Mouse (Mus musculus): ENCODE measurements around the gene Ppm1j. TPM values are rescaled to one million over a fixed set of nuclear protein-coding genes. Genes with fewer than 3 reads are reported as not detected.

The Ppm1j gene
- polyA plus RNA-seq, 1 experiment from 2014 or later: 1.3 TPM

- H3K27me3 ChIP-seq (ENCODE audit: control insufficient read depth, insufficient read depth, low read length): peaks cover 11% of the 10 kb centered on the region; the same call in 1 of the 2 replicates
- H3K27ac ChIP-seq: no peak overlapping the region
- H3K4me1 ChIP-seq (replicated peaks; ENCODE audit: control insufficient read depth, insufficient read depth, low read length): peaks cover 17% of the 10 kb centered on the region; the same call in 1 of the 2 replicates
- H3K4me3 ChIP-seq (replicated peaks; ENCODE audit: low read length): peak overlapping the region; percentile 52
- no peaks in the 10 kb centered on the region for H3K9me3 ChIP-seq (ENCODE audit: control insufficient read depth, low read length)
- no peak for DNase-seq (ENCODE audit: low spot score)
- H3K4me2 ChIP-seq (replicated peaks): peak overlapping the region; percentile 94
- no peaks in the 10 kb centered on the region for H3K36me3 ChIP-seq (replicated peaks; ENCODE audit: control insufficient read depth, insufficient read depth)
- 33% methylated on average over 13 of the region's 13 CpGs for WGBS
- H3K9ac ChIP-seq: peak overlapping the region; percentile 39; the same call in 1 of the 2 replicates
- ATAC-seq (ENCODE audit: low FRiP score): no peak
Measured at GRCm38 (mm10) chr3:104789822-104790221, 9.0 kb downstream of the Ppm1j start.

- no peaks in the 10 kb centered on the region for H3K36me3 ChIP-seq (replicated peaks; ENCODE audit: control insufficient read depth, insufficient read depth)
- H3K27me3 ChIP-seq (ENCODE audit: control insufficient read depth, insufficient read depth, low read length): 0 out of 2 replicates have a peak, but pooled peaks cover 5% of the 10 kb centered on the region
- peak overlapping the region; percentile 10; the same call in 1 of the 2 replicates for H3K27ac ChIP-seq
- peak overlapping the region; percentile 52 for H3K4me3 ChIP-seq (replicated peaks; ENCODE audit: low read length)
- H3K9ac ChIP-seq: 0 out of 2 replicates have a peak overlapping the region, but pooled peaks have one; percentile 14
- ATAC-seq (ENCODE audit: low FRiP score) (no peak), DNase-seq (ENCODE audit: low spot score) (no peak)
- H3K4me2 ChIP-seq (replicated peaks): peak overlapping the region; percentile 94
- 32% methylated on average over 6 of the region's 6 CpGs for WGBS
- peaks cover 17% of the 10 kb centered on the region; the same call in 1 of the 2 replicates for H3K4me1 ChIP-seq (replicated peaks; ENCODE audit: control insufficient read depth, insufficient read depth, low read length)
- no peaks in the 10 kb centered on the region for H3K9me3 ChIP-seq (ENCODE audit: control insufficient read depth, low read length)
Measured at GRCm38 (mm10) chr3:104790401-104790937, 9.6 kb downstream of the Ppm1j start.

- peaks cover 17% of the 10 kb centered on the region; the same call in 1 of the 2 replicates for H3K4me1 ChIP-seq (replicated peaks; ENCODE audit: control insufficient read depth, insufficient read depth, low read length)
- no peaks in the 10 kb centered on the region for H3K9me3 ChIP-seq (ENCODE audit: control insufficient read depth, low read length)
- H3K27me3 ChIP-seq (ENCODE audit: control insufficient read depth, insufficient read depth, low read length): 0 out of 2 replicates have a peak, but pooled peaks cover 5% of the 10 kb centered on the region
- WGBS: 18% methylated on average over 4 of the region's 4 CpGs
- no peaks in the 10 kb centered on the region for H3K36me3 ChIP-seq (replicated peaks; ENCODE audit: control insufficient read depth, insufficient read depth)
- ATAC-seq (ENCODE audit: low FRiP score): no peak
- H3K4me3 ChIP-seq (replicated peaks; ENCODE audit: low read length): no peak overlapping the region; the same call in 1 of the 2 replicates
- DNase-seq (ENCODE audit: low spot score): no peak
- H3K27ac ChIP-seq: peak overlapping the region; percentile 10; the same call in 1 of the 2 replicates
- peak overlapping the region; percentile 94 for H3K4me2 ChIP-seq (replicated peaks)
- H3K9ac ChIP-seq: 0 out of 2 replicates have a peak overlapping the region, but pooled peaks have one; percentile 14
Measured at GRCm38 (mm10) chr3:104791017-104791416, 10.2 kb downstream of the Ppm1j start.

- Histone ChIP-seq H3K27me3 (ENCODE audit: control insufficient read depth, insufficient read depth, low read length) (0 out of 2 replicates have a peak, but pooled peaks cover 5% of the 10 kb centered on the region), H3K4me1 (replicated peaks; ENCODE audit: control insufficient read depth, insufficient read depth, low read length) (peaks cover 17% of the 10 kb centered on the region; the same call in 1 of the 2 replicates), H3K36me3 (replicated peaks; ENCODE audit: control insufficient read depth, insufficient read depth) (no peaks in the 10 kb centered on the region), H3K4me2 (replicated peaks) (no peak overlapping the region), H3K27ac (no peak overlapping the region), H3K9ac (no peak overlapping the region), H3K9me3 (ENCODE audit: control insufficient read depth, low read length) (no peaks in the 10 kb centered on the region), H3K4me3 (replicated peaks; ENCODE audit: low read length) (no peak overlapping the region)
- 93% methylated on average over 8 of the region's 8 CpGs for WGBS
- ATAC-seq (ENCODE audit: low FRiP score) (no peak), DNase-seq (ENCODE audit: low spot score) (no peak)
Measured at GRCm38 (mm10) chr3:104791671-104792070, 10.8 kb downstream of the Ppm1j start.

DNA sequence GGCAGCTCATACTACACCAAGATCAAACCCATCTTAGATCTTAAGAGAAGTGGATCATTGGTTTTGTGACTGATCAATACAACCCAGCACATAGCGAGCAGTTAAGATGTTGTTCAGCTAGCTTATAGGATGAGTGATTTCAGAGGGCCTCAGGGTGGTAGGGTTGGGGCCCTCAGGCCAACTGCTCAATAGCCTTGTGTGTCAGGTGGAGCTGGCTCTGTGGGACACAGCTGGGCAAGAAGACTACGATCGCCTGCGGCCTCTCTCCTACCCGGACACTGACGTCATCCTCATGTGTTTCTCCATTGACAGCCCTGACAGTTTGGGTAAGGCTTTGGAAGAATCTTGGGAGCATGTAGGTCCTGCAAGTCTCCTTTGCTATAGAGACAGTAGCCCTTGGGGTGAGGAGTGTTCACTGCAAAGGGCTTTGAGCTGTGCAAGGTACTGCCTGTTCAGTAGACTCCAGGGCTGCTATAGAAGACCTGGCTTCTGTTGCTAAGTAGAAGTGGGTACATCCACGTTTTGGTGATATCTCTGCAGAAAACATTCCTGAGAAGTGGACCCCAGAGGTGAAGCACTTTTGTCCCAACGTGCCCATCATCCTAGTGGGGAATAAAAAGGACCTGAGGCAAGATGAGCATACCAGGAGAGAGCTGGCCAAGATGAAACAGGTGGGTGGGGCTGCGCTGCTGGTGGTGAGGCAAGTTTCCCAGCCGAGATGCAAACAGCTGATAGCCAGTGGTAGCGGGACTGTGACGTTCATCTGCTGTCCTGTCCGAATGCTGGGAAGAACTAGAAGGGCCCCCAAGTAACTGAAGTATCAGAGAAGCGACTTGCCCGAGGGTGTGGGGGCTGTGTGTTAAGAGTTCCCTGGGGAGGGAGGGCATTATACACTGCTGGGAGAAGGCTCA, 11.8 kb downstream of the Ppm1j start:
- WGBS: 77% methylated on average over 15 of the region's 15 CpGs
- peaks cover 17% of the 10 kb centered on the region; the same call in 1 of the 2 replicates for H3K4me1 ChIP-seq (replicated peaks; ENCODE audit: control insufficient read depth, insufficient read depth, low read length)
- H3K4me3 ChIP-seq (replicated peaks; ENCODE audit: low read length): no peak overlapping the region
- H3K9ac ChIP-seq: no peak overlapping the region
- H3K27me3 ChIP-seq (ENCODE audit: control insufficient read depth, insufficient read depth, low read length): 0 out of 2 replicates have a peak, but pooled peaks cover 5% of the 10 kb centered on the region
- H3K27ac ChIP-seq: no peak overlapping the region
- H3K9me3 ChIP-seq (ENCODE audit: control insufficient read depth, low read length): no peaks in the 10 kb centered on the region
- ATAC-seq (ENCODE audit: low FRiP score) (no peak), DNase-seq (ENCODE audit: low spot score) (no peak)
- no peak overlapping the region for H3K4me2 ChIP-seq (replicated peaks)
- no peaks in the 10 kb centered on the region for H3K36me3 ChIP-seq (replicated peaks; ENCODE audit: control insufficient read depth, insufficient read depth)

- Histone ChIP-seq H3K9me3 (ENCODE audit: control insufficient read depth, low read length) (no peaks in the 10 kb centered on the region), H3K4me2 (replicated peaks) (no peak overlapping the region), H3K27me3 (ENCODE audit: control insufficient read depth, insufficient read depth, low read length) (0 out of 2 replicates have a peak, but pooled peaks cover 5% of the 10 kb centered on the region), H3K4me1 (replicated peaks; ENCODE audit: control insufficient read depth, insufficient read depth, low read length) (peaks cover 8% of the 10 kb centered on the region; the same call in 1 of the 2 replicates), H3K9ac (no peak overlapping the region), H3K36me3 (replicated peaks; ENCODE audit: control insufficient read depth, insufficient read depth) (no peaks in the 10 kb centered on the region), H3K27ac (peak overlapping the region; percentile 24; the same call in 1 of the 2 replicates), H3K4me3 (replicated peaks; ENCODE audit: low read length) (no peak overlapping the region)
- 54% methylated on average over 20 of the region's 20 CpGs for WGBS
- peak; percentile 89 for ATAC-seq (ENCODE audit: low FRiP score)
- DNase-seq (ENCODE audit: low spot score): peak; percentile 83
Measured at GRCm38 (mm10) chr3:104793871-104794828, 13.3 kb downstream of the Ppm1j start.

DNA sequence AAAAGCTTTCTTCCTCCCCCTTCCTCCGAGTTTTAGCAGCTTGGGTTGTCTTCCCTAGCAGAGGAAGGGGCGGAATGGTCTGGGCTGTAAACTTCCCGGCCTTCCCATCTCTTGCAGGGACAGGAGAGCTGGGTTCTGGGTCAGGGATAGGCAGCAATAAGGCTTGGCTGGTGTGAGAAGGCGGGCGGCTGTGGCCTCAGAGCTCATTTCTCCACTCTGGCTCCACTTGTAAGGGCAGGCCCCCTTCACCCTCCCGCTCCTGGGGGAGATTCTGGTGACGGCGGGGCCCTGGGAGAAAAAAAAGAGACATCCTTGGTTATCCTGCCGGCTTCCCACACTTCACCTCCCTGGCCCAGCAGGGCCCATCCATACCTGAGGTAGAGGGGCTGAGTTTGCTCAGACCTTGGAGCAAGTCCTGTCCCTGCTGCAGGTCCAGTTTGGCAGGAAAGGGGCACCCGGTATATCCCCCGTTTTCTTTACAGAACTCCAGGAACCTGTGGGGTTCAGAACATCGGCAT, 14.2 kb downstream of the Ppm1j start:
- ATAC-seq (ENCODE audit: low FRiP score) (no peak), DNase-seq (ENCODE audit: low spot score) (no peak)
- H3K9ac ChIP-seq: no peak overlapping the region
- H3K4me1 ChIP-seq (replicated peaks; ENCODE audit: control insufficient read depth, insufficient read depth, low read length): peaks cover 5% of the 10 kb centered on the region; the same call in 1 of the 2 replicates
- WGBS: 78% methylated on average over 12 of the region's 12 CpGs
- no peaks in the 10 kb centered on the region for H3K9me3 ChIP-seq (ENCODE audit: control insufficient read depth, low read length)
- H3K27ac ChIP-seq: no peak overlapping the region; the same call in 1 of the 2 replicates
- H3K4me3 ChIP-seq (replicated peaks; ENCODE audit: low read length): no peak overlapping the region
- no peak overlapping the region for H3K4me2 ChIP-seq (replicated peaks)
- H3K27me3 ChIP-seq (ENCODE audit: control insufficient read depth, insufficient read depth, low read length): 0 out of 2 replicates have a peak, but pooled peaks cover 1% of the 10 kb centered on the region
- no peaks in the 10 kb centered on the region for H3K36me3 ChIP-seq (replicated peaks; ENCODE audit: control insufficient read depth, insufficient read depth)

DNA sequence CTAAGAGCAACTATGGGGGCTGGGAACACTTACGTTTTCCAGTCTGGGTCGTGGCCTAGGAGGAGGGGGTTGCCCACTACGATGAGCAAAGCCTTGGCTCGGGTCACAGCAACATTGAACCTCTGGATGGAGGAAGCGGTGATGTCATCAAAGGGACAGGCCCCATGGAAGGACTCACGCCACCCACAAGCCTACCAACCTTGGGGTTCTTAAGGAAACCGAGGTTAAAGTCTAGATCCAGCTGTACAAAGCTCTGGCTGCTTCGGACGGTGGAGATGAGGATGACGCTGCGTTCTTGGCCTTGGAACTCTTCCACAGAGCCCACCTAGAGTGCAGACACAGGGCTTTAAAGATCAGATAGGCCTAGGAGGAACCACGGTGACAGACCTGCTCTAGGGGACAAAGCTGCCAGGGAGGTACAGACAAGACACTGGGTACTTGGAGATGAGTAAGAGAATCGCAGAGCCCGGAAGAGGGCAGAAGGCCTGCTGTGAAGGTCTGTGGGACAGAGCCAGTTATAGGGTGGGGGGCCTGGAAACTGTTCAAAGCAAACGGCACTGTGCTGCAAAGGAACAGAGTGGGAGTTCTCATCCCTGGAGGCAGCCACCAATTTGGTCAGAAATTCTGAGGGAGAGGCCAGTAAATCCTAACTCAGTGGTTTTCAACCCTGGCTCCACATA, 14.9 kb downstream of the Ppm1j start:
- no peak overlapping the region for H3K9ac ChIP-seq
- no peak overlapping the region for H3K4me3 ChIP-seq (replicated peaks; ENCODE audit: low read length)
- H3K4me2 ChIP-seq (replicated peaks): no peak overlapping the region
- ATAC-seq (ENCODE audit: low FRiP score): no peak
- H3K36me3 ChIP-seq (replicated peaks; ENCODE audit: control insufficient read depth, insufficient read depth): no peaks in the 10 kb centered on the region
- no peak for DNase-seq (ENCODE audit: low spot score)
- no peaks in the 10 kb centered on the region for H3K27me3 ChIP-seq (ENCODE audit: control insufficient read depth, insufficient read depth, low read length)
- H3K4me1 ChIP-seq (replicated peaks; ENCODE audit: control insufficient read depth, insufficient read depth, low read length): no peaks in the 10 kb centered on the region; the same call in 1 of the 2 replicates
- no peaks in the 10 kb centered on the region for H3K9me3 ChIP-seq (ENCODE audit: control insufficient read depth, low read length)
- H3K27ac ChIP-seq: no peak overlapping the region
- WGBS: 71% methylated on average over 15 of the region's 15 CpGs

Measured in hindbrain, embryonic 14.5 days (tissue).